Mouse (Mus musculus): ENCODE measurements around the gene B230104I21Rik.

GRCm38 (mm10) chr4:154370841-154371240, 34.9 kb downstream of the B230104I21Rik start:
- TF ChIP-seq CTCF (IDR thresholded peaks at IDR 0.05): no peak
- no peak for TF ChIP-seq EP300 (IDR thresholded peaks at IDR 0.05)
